Mouse (Mus musculus) forebrain, embryonic 14.5 days (tissue): Measurements from ENCODE around the gene 1700029I15Rik. TPM values are rescaled to one million over a fixed set of nuclear protein-coding genes. Genes with fewer than 3 reads are reported as not detected.
"Not testable (repeated sequence)": the region's sequence is repeated elsewhere in the genome, so short reads cannot be mapped to it uniquely, and the experiment has no call there.

Experiments used
- ATAC-seq: fragments of 200-750 bp; cut with Nextera tagmentation; 2 replicates; pipeline ENCODE4 v1.8.0; 2017; ENCODE audit warnings: mild to moderate bottlenecking, moderate library complexity
- DNase-seq: peaks from one replicate; pipeline ENCODE4 v3.0.0-alpha.2; 2015; ENCODE audit warnings: low spot score
- H3K27ac ChIP-seq: fragments of 300-500 bp; sonication (generic); 2 replicates; pipeline ENCODE4 v1.5.1; 2014; ENCODE audit warnings: low read depth, mild to moderate bottlenecking, control low read depth, low read length, moderate library complexity
- H3K27me3 ChIP-seq: fragments of 300-500 bp; sonication (generic); replicated peaks from 2 replicates; pipeline ENCODE4 v1.6.1; 2014; ENCODE audit warnings: low read length, control low read depth, mixed read lengths; ENCODE audit not compliant: control insufficient read depth, insufficient read depth
- H3K36me3 ChIP-seq: fragments of 300-500 bp; sonication (generic); 2 replicates; pipeline ENCODE4 v1.6.1; 2014; ENCODE audit warnings: low read length, control low read depth; ENCODE audit not compliant: control insufficient read depth, insufficient read depth
- H3K4me1 ChIP-seq: fragments of 300-500 bp; sonication (generic); 2 replicates; pipeline ENCODE4 v1.6.1; 2014; ENCODE audit warnings: antibody characterized with exemption, low read length, control low read depth; ENCODE audit not compliant: control insufficient read depth, insufficient read depth
- H3K4me2 ChIP-seq: fragments of 300-500 bp; sonication (generic); 2 replicates; pipeline ENCODE4 v1.6.1; 2014; ENCODE audit warnings: mild to moderate bottlenecking, control low read depth, low read length
- H3K4me3 ChIP-seq: fragments of 300-500 bp; sonication (generic); 2 replicates; pipeline ENCODE4 v1.5.1; 2014; ENCODE audit warnings: low read depth, low read length, control low read depth
- H3K9ac ChIP-seq: fragments of 300-500 bp; sonication (generic); 2 replicates; pipeline ENCODE4 v1.6.1; 2014; ENCODE audit warnings: mild to moderate bottlenecking, low read length, control low read depth, moderate library complexity
- H3K9me3 ChIP-seq: fragments of 300-500 bp; sonication (generic); replicated peaks from 2 replicates; pipeline ENCODE4 v1.6.1; 2016; ENCODE audit warnings: low read length, control low read depth, mixed read lengths; ENCODE audit not compliant: control insufficient read depth
- WGBS: fragments of 180-500 bp; shearing (Covaris S2); extraction: QIAGEN DNeasy Blood & Tissue Kit; methylation state at CpG from one replicate; pipeline ENCODE4 v1.1.7; 2014; 5-methylcytosine and 5-hydroxymethylcytosine counted together
- polyA plus RNA-seq: library from polyadenylated mRNA; unstranded; fragments of >200 nt; fragmentation: Nextera tagmentation; extraction: Ambion mirVana; gene quantifications from 2 replicates; pipeline ENCODE4 v1.2.1, GENCODE M21; 2014

Gene 1700029I15Rik
- polyA plus RNA-seq, 1 experiment from 2014 or later, result 3.7 TPM

DNA sequence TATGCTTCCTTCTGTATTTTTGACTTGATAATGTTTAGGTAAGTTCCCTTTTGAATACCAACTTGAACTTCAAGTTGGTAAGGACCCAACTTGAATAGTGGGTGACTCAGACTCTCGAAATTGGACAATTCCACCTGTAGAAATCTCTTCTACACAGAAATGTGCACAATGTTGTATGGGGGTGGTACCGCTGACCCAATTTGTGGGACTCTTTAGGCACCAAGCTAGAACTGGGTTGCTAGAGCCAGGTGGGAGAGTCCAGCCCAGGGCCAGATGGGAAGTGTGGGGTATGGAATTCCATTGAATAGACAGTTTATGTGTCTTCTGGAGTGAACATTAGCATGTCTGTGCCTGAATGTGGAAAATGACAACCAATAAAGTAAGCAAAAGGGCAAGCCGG lies 13.2 kb downstream of the 1700029I15Rik start:
- peaks cover 30% of the 10 kb centered on the region for H3K4me1 ChIP-seq
- ATAC-seq, result no peak

DNA sequence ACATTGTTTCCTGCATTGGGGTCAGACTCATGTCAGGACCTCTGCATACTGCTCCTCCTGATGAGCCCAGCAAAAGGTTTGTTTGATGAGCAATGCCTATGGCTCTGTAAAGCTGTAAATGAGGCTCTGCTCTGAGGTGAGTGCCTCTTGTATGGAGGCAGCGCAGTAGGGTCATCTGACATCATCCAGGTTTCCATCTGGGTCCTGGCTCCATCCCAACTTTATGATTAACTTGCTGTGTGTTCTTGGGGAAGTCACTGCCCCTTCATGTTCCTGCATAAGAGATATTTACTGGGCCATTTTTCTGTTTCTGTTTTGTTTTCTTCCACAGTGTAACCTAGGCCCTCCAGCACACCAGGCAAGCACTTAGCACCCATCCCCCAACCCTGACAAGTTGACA lies 15.1 kb downstream of the 1700029I15Rik start:
- 82% methylated on average over 1 of the region's 1 CpGs for WGBS
- Histone ChIP-seq H3K4me1 (peaks cover 13% of the 10 kb centered on the region), H3K36me3 (no peaks in the 10 kb centered on the region), H3K9ac (no peak overlapping the region), H3K4me3 (no peak overlapping the region), H3K9me3 (no peaks in the 10 kb centered on the region), H3K27ac (no peak overlapping the region), H3K4me2 (no peak overlapping the region), H3K27me3 (no peaks in the 10 kb centered on the region)
- ATAC-seq (no peak), DNase-seq (no peak)

More for the DNA sequence above, 13.2 kb downstream of the 1700029I15Rik start:
- WGBS, result 87% methylated on average over 3 of the region's 3 CpGs
- Histone ChIP-seq H3K4me2 (no peak overlapping the region), H3K9ac (no peak overlapping the region), H3K9me3 (no peaks in the 10 kb centered on the region), H3K27me3 (no peaks in the 10 kb centered on the region), H3K36me3 (no peaks in the 10 kb centered on the region), H3K4me3 (no peak overlapping the region), H3K27ac (no peak overlapping the region)
- DNase-seq, result no peak

DNA sequence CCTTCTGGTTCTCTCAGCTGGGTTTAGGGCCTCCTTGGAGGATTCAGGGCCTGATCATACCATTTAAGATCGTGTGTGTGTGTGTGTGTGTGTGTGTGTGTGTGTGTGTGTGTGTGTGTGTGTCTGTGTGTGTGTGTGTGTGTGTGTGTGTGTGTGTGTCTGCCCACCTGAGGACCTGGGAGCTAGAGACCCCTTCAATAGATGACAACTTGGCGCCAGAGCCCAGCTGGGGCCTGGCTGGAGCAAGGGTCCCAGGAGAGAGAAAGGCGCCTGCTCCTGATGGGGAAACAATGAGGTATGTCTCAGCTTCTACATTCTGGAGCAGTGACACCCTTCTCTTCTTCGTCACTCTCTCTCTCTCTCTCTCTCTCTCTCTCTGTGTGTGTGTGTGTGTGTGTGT lies 17.5 kb downstream of the 1700029I15Rik start:
- Histone ChIP-seq H3K4me3 (peak overlapping the region; percentile 73), H3K4me2 (peak overlapping the region; percentile 69), H3K9ac (0 out of 2 replicates have a peak overlapping the region, but pooled peaks have one; percentile 8), H3K36me3 (peaks cover 15% of the 10 kb centered on the region)
- 0 out of 2 replicates have a peak, but pooled peaks have one; percentile 15 for ATAC-seq
- not testable (repeated sequence) for H3K27me3 ChIP-seq, H3K4me1 ChIP-seq, H3K27ac ChIP-seq, DNase-seq, H3K9me3 ChIP-seq
- 70% methylated on average over 4 of the region's 4 CpGs for WGBS

DNA sequence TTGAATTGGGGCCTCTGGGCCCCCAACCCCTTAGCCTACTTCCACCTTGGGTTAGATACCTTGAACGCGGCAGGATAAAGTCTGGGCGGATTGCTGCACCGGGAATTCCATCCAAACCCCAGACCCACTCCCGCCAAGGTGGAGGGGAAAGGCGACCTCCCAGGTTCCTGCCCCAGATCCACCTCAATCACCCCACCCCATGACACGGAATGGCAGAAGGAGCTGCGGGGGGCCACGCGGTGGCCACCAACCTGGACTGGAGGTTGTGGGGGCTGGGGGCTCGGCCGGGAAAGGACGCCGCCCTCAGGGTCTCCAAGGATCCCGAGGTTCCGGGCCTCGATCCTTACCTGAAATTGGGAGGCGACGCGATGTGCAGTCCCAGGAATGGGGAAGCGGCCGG lies 18.3 kb downstream of the 1700029I15Rik start:
- H3K27ac ChIP-seq, result peak overlapping the region; percentile 58
- peak overlapping the region; percentile 91 for H3K9ac ChIP-seq
- DNase-seq (no peak), ATAC-seq (0 out of 2 replicates have a peak, but pooled peaks have one; percentile 5)
- no peaks in the 10 kb centered on the region for H3K27me3 ChIP-seq
- H3K36me3 ChIP-seq, result peaks cover 23% of the 10 kb centered on the region
- WGBS, result 2% methylated on average over 20 of the region's 22 CpGs
- H3K4me3 ChIP-seq, result peak overlapping the region; percentile 73
- peak overlapping the region; percentile 69 for H3K4me2 ChIP-seq
- H3K9me3 ChIP-seq, result no peaks in the 10 kb centered on the region
- peaks cover 8% of the 10 kb centered on the region; the same call in 1 of the 2 replicates for H3K4me1 ChIP-seq

DNA sequence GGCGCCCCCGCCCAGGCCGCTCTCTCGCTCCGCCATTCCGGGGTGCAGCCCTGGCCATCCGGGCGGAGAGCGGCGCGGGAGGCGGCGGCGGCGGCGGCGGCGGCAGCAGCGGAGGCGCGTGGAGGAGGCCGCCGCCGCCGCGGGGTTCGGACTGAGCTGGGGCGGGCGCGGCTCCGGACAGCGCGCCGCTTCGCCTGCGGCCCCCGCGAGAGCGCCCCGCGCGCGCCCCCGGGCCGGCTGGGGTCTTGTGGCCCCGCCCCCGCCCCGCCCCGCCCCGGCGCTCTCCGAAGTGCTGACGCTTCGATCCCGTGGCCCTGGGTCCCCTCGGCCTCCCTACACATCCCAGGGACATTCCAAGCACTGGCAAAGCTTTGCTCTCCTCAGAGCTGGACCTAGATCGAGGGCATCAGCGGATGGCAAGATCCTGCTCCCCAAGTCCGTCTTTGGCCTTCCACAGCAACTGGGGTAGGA lies 18.8 kb downstream of the 1700029I15Rik start, which contains the start of gene Mapk8ip1:
Gene Mapk8ip1, minus strand, starts transcription at position 173 of the 471 bp plus-strand sequence.
- DNase-seq (peak; percentile 58), ATAC-seq (peak; percentile 72)
- Histone ChIP-seq H3K9ac (peak within 1 kb of the TSS; percentile 91), H3K4me1 (peaks cover 8% of the 10 kb centered on the region; the same call in 1 of the 2 replicates), H3K4me2 (peak within 1 kb of the TSS; percentile 69), H3K27me3 (no peaks in the 10 kb centered on the region), H3K36me3 (peaks cover 28% of the 10 kb centered on the region), H3K27ac (peak within 1 kb of the TSS; percentile 58), H3K9me3 (no peaks in the 10 kb centered on the region), H3K4me3 (peak within 1 kb of the TSS; percentile 73)
- 3% methylated on average over 33 of the region's 59 CpGs for WGBS

DNA sequence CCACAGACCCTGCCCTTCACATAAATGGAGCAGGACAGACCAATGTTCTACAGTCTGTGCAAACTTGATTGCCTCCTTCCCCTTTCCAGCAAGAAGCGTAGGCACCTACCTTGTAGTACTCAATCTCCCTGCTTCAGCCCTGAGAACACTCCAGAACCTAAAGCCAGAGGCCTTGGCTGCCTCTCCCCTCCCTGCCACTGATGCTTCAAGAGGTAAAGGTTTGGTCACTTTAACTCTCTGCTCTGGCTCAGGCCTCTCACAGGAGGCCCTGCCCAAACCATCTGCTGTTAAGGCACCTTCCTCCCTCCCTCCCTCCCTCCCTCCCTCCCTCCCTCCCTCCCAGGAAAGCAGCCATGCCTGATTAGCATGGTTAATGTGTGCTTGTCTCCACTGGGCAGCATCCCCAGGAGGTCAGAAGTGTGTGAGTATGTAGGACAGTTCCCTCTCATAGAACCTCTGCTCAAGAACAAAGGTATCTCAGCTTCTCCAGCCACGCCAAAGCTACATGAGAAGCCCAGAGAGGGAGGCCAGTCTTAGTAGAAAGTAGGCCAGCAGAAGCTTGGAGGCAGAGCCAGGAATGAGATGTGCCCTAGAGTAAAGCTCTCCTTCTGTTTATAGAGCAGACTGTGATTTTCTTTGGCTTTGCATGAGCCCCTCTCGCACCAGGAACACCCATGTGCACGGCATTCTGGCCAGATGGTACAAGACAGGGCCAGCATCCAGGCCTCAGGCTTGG lies 20.4 kb downstream of the 1700029I15Rik start:
- 76% methylated on average over 4 of the region's 4 CpGs for WGBS
- Histone ChIP-seq H3K27ac (no peak overlapping the region; the same call in 1 of the 2 replicates), H3K4me3 (no peak overlapping the region), H3K36me3 (peaks cover 42% of the 10 kb centered on the region), H3K9me3 (no peaks in the 10 kb centered on the region), H3K9ac (no peak overlapping the region), H3K4me1 (peaks cover 6% of the 10 kb centered on the region; the same call in 1 of the 2 replicates), H3K4me2 (no peak overlapping the region), H3K27me3 (no peaks in the 10 kb centered on the region)
- no peak for DNase-seq
- no peak for ATAC-seq

DNA sequence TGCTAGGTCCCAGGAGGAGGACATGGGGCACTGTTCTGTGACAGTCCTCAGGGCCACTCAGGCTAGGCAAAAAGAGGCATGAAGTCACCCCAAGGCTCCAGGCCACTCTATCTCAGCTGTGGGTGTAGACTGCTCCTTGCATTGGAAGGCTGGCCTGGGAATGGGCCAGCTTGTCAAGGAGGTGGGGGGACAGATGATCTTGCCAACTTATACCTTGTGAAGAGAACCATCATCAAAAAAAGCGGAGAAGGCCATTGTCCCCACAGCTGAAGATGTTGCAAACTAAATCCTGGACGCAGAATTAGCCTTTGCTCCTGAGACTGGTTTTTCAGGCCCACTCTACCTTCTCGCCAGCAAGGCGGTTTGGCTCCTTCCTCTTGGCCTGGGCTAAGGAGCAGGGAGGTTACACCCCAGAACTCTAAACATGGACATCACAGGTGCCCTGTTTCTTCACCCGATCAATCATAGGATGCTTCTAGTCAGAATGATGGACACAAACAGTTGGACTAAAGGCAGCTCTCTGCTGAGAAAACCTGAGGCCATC lies 21.5 kb downstream of the 1700029I15Rik start:
- 98% methylated on average over 5 of the region's 5 CpGs for WGBS
- DNase-seq, result no peak
- Histone ChIP-seq H3K4me2 (no peak overlapping the region), H3K27me3 (no peaks in the 10 kb centered on the region), H3K4me1 (no peaks in the 10 kb centered on the region), H3K27ac (no peak overlapping the region), H3K9ac (no peak overlapping the region), H3K9me3 (no peaks in the 10 kb centered on the region), H3K4me3 (no peak overlapping the region), H3K36me3 (peaks cover 51% of the 10 kb centered on the region)
- no peak for ATAC-seq

DNA sequence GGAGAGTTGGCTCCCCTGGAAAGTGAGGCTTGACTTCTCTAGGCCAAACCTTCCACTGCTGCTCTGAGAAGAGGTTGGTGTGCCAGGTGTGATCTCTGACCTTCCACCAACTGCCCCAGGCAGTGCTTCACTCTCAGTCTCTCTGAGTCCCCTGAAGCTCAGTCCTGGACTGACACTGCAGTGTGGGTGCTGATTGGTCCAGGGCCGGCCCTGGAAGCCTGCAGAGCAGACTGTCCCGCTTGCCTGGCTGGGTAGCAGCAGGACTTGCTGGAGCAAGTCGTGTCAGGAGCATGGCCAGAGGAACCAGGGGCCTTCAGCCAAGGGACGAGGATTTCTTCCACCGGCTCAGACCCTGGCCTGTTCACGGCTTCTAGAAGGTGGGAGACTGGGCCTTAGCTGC lies 22.4 kb downstream of the 1700029I15Rik start:
- Histone ChIP-seq H3K9me3 (no peaks in the 10 kb centered on the region), H3K4me1 (no peaks in the 10 kb centered on the region), H3K4me2 (no peak overlapping the region), H3K36me3 (peaks cover 60% of the 10 kb centered on the region), H3K27ac (no peak overlapping the region), H3K27me3 (no peaks in the 10 kb centered on the region), H3K4me3 (no peak overlapping the region), H3K9ac (no peak overlapping the region)
- no peak for ATAC-seq
- no peak for DNase-seq
- WGBS, result 89% methylated on average over 6 of the region's 6 CpGs

DNA sequence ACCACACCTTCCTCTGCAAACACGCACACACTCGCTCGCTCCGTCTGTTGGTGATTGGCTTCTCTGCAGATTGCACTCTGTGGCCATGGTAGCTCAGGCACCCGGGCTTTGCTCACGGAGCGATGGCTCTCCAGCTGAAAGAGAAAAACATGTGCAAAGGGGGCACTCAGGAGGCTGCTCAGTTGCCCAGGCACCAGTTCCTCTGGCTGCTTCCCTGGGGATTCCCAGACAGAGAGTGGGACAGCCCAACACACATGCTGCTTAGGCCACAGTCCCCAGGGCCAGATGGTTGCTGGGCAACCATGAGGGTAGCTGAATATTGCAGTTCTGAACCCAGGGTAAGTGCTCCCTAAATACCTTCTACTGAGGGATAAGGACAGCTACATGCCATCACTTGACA lies 23.3 kb downstream of the 1700029I15Rik start:
- WGBS, result 89% methylated on average over 7 of the region's 7 CpGs
- no peak overlapping the region for H3K4me2 ChIP-seq
- no peak overlapping the region for H3K4me3 ChIP-seq
- no peaks in the 10 kb centered on the region for H3K4me1 ChIP-seq
- no peaks in the 10 kb centered on the region for H3K9me3 ChIP-seq
- ATAC-seq, result no peak
- H3K27ac ChIP-seq, result no peak overlapping the region
- no peak for DNase-seq
- H3K36me3 ChIP-seq, result peaks cover 69% of the 10 kb centered on the region
- H3K9ac ChIP-seq, result no peak overlapping the region
- H3K27me3 ChIP-seq, result no peaks in the 10 kb centered on the region
